Mouse (Mus musculus): ENCODE results near the gene Metap1.
"Not testable (repeated sequence)": the region's sequence is repeated elsewhere in the genome, so short reads cannot be mapped to it uniquely, and the experiment has no call there.

Metap1 gene

GRCm38 (mm10) chr3:138503754-138504153, 14.4 kb upstream of the Metap1 start:
- in situ Hi-C loops (cut with MboI, MseI): no loop called here

- in situ Hi-C loops (cut with MboI, MseI): loop anchor here (10.0 kb wide), 1 partner anchor 1835 kb away; no protein-coding TSS in a partner anchor
Observed at GRCm38 (mm10) chr3:138499854-138500740, 10.8 kb upstream of the Metap1 start.

GRCm38 (mm10) chr3:138498731-138499130, 9.4 kb upstream of the Metap1 start:
- in situ Hi-C loops (cut with MboI, MseI): loop anchor here (10.0 kb wide), 1 partner anchor 1834 kb away; no protein-coding TSS in a partner anchor

- in situ Hi-C loops (cut with MboI, MseI): loop anchor here (10.0 kb wide), 1 partner anchor 1831 kb away; no protein-coding TSS in a partner anchor
Observed at GRCm38 (mm10) chr3:138495166-138496145, 6.1 kb upstream of the Metap1 start.

- in situ Hi-C loops (cut with MboI, MseI): loop anchor here (5.0 to 10.0 kb wide), 2 partner anchors 72 to 1830 kb away; no protein-coding TSS in a partner anchor
Observed at GRCm38 (mm10) chr3:138494565-138494964, 5.2 kb upstream of the Metap1 start.

- in situ Hi-C loops (cut with MboI, MseI): loop anchor here (5.0 to 10.0 kb wide), 2 partner anchors 71 to 1829 kb away; no protein-coding TSS in a partner anchor
Observed at GRCm38 (mm10) chr3:138493668-138494067, 4.4 kb upstream of the Metap1 start.

- in situ Hi-C loops (cut with MboI, MseI): loop anchor here (5.0 to 10.0 kb wide), 2 partner anchors 68 to 1825 kb away; no protein-coding TSS in a partner anchor
Observed at GRCm38 (mm10) chr3:138490034-138490337, 671 bp upstream of the Metap1 start.

GRCm38 (mm10) chr3:138488584-138489326, 560 bp downstream of the Metap1 start:
- in situ Hi-C loops (cut with MboI, MseI): loop anchor here (5.0 kb wide), 1 partner anchor 39 kb away; the partner anchor contains the start of gene Eif4e

- in situ Hi-C loops (cut with MboI, MseI): no loop called here
Observed at GRCm38 (mm10) chr3:138483240-138483639, 6.1 kb downstream of the Metap1 start.

GRCm38 (mm10) chr3:138481526-138482284, 7.6 kb downstream of the Metap1 start:
- in situ Hi-C loops (cut with MboI, MseI): no loop called here

GRCm38 (mm10) chr3:138479489-138479888, 9.8 kb downstream of the Metap1 start:
- in situ Hi-C loops (cut with MboI, MseI): no loop called here

- in situ Hi-C loops (cut with MboI, MseI): no loop called here
Observed at GRCm38 (mm10) chr3:138471066-138471465, 18.2 kb downstream of the Metap1 start.

- in situ Hi-C loops (cut with MboI, MseI): not testable (repeated sequence)
Observed at GRCm38 (mm10) chr3:138466656-138467055, 22.7 kb downstream of the Metap1 start.

GRCm38 (mm10) chr3:138464573-138465147, 24.7 kb downstream of the Metap1 start:
- in situ Hi-C loops (cut with MboI, MseI): no loop called here

GRCm38 (mm10) chr3:138463807-138464206, 25.5 kb downstream of the Metap1 start:
- in situ Hi-C loops (cut with MboI, MseI): no loop called here

GRCm38 (mm10) chr3:138463137-138463536, 26.2 kb downstream of the Metap1 start:
- in situ Hi-C loops (cut with MboI, MseI): no loop called here

- in situ Hi-C loops (cut with MboI, MseI): no loop called here
Observed at GRCm38 (mm10) chr3:138461832-138462231, 27.5 kb downstream of the Metap1 start.

- in situ Hi-C loops (cut with MboI, MseI): no loop called here
Observed at GRCm38 (mm10) chr3:138460260-138460659, 29.1 kb downstream of the Metap1 start.

- in situ Hi-C loops (cut with MboI, MseI): no loop called here
Observed at GRCm38 (mm10) chr3:138458441-138458840, 30.9 kb downstream of the Metap1 start.
